Mouse (Mus musculus) cerebellum, adult 2 months (tissue): Measurements from ENCODE around the gene Plxna2. TPM values are rescaled to one million over a fixed set of nuclear protein-coding genes. Genes with fewer than 3 reads are reported as not detected.

Experiments
- DNase-seq, 2 experiments: peaks; one replicate each; pipeline ENCODE4 v3.0.0; 2021
- H3K27ac ChIP-seq: fragments of 200-500 bp; 2 replicates; pipeline ENCODE4 v1.5.1; 2012; ENCODE audit warnings: low read length, control low read depth, inconsistent platforms; ENCODE audit not compliant: insufficient read depth
- H3K27me3 ChIP-seq: fragments of 200-500 bp; 2 replicates; pipeline ENCODE4 v1.6.1; 2012; ENCODE audit warnings: inconsistent platforms, mild to moderate bottlenecking, low read length, moderate library complexity; ENCODE audit not compliant: control insufficient read depth, insufficient read depth
- H3K4me1 ChIP-seq: fragments of 200-500 bp; 2 replicates; pipeline ENCODE4 v1.6.1; 2011; ENCODE audit warnings: low read length; ENCODE audit not compliant: control insufficient read depth, insufficient read depth
- H3K4me3 ChIP-seq: fragments of 200-500 bp; replicated peaks from 2 replicates; pipeline ENCODE3; 2011; ENCODE audit warnings: mild to moderate bottlenecking, low read depth, low read length, control low read depth; ENCODE audit not compliant: insufficient read depth
- CTCF ChIP-seq: fragments of 200-500 bp; IDR thresholded peaks from 2 replicates; pipeline ENCODE4 v1.5.1; 2011; ENCODE audit warnings: low read depth, mild to moderate bottlenecking, control low read depth, low read length, moderate library complexity, borderline replicate concordance; ENCODE audit not compliant: insufficient read depth
- POLR2A ChIP-seq: fragments of 200-500 bp; IDR thresholded peaks from 2 replicates; pipeline ENCODE4 v1.6.1; 2011; ENCODE audit warnings: low read length, control low read depth, borderline replicate concordance; ENCODE audit not compliant: insufficient read depth
- WGBS: fragments of 180-500 bp; shearing (Covaris S2); methylation state at CpG from one replicate; pipeline ENCODE4 v1.1.7; 2018; 5-methylcytosine and 5-hydroxymethylcytosine counted together
- polyA plus RNA-seq: library from polyadenylated mRNA; depleted of rRNA; stranded (reverse); fragments of >200 nt; gene quantifications from 2 replicates; pipeline ENCODE4 v1.2.3, GENCODE M21; 2012; rRNA removed

The Plxna2 gene
- polyA plus RNA-seq: 18.0 and 20.7 TPM in 2 replicates

DNA sequence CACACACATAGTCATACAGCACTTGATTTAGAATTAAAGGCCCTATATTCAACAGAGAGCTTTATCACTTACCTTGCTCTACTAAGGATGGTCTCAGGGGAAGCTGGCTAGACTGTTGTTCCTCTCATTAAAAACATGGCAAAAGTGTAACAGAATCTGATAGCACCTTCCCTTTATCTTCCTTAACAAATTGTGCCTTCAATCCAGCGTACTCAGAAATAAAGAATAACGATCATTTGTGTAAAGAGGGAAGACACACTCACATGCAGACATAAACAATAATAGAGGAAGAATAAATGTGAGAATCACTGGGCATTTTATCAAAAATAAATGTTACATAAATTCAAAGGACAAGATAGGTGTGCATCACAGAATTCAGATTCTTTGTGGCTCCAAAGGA, at the start of gene Plxna2:
Gene Plxna2, plus strand, starts transcription at position 301 of the 400 bp plus-strand sequence.
- Histone ChIP-seq H3K27me3 (no peaks in the 10 kb centered on the region), H3K4me1 (peaks cover 11% of the 10 kb centered on the region), H3K4me3 (peak within 1 kb of the TSS; percentile 84), H3K27ac (no peak within 1 kb of the TSS)
- no peak for DNase-seq
- WGBS: over 99% methylated on average over 2 of the region's 2 CpGs
- TF ChIP-seq POLR2A (no peak), CTCF (no peak)

DNA sequence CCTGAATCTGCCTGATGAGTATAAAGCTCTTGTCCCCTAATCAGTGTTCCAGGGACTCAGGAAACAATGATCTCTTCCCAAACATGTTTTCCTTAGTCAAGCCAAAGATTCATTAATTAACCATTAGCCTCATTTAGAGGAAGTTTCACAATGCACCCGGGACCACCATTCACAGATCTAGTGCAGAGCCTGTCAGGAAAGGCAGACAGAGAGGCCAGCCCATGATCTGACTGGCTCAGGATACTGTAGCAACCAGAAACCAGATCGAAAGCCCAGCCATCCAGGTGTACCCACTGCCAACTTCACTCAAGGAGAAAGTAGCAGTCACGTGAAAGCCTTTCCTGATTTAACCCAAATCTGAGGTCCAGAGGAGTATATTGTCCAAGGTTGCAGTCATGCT, 44.1 kb upstream of the Plxna2 start:
- 61% methylated on average over 3 of the region's 3 CpGs for WGBS
- Histone ChIP-seq H3K4me3 (no peak overlapping the region), H3K27me3 (no peaks in the 10 kb centered on the region), H3K4me1 (peaks cover 12% of the 10 kb centered on the region), H3K27ac (no peak overlapping the region)
- DNase-seq: no peak
- TF ChIP-seq POLR2A (no peak), CTCF (no peak)

DNA sequence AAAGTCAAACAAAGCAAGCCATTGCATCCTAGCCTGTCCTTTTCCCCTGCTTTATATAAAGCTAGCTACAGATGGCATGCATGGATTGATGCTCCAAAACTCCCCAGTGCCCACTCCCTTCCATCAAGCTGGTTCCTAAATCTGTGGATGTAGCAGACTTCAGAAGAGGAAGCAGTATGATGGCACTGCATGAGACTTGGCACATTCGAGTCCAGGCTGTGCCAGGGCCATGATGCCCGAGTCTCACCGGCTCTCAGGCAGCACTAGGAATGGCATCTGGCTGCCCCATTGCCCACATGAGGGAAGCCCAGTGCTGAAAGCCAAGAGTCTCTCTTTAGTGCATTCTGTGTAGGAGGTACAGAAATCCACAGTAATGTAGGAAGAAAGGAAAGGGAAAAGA, 39.7 kb upstream of the Plxna2 start:
- no peak for TF ChIP-seq POLR2A
- peak; percentile 23; the same call in 1 of the 2 replicates for TF ChIP-seq CTCF
- peak; percentile 93 to 98 for DNase-seq
- Histone ChIP-seq H3K27me3 (no peaks in the 10 kb centered on the region), H3K4me3 (no peak overlapping the region), H3K4me1 (peaks cover 12% of the 10 kb centered on the region), H3K27ac (no peak overlapping the region; the same call in 1 of the 2 replicates)
- WGBS: 10% methylated on average over 3 of the region's 3 CpGs

DNA sequence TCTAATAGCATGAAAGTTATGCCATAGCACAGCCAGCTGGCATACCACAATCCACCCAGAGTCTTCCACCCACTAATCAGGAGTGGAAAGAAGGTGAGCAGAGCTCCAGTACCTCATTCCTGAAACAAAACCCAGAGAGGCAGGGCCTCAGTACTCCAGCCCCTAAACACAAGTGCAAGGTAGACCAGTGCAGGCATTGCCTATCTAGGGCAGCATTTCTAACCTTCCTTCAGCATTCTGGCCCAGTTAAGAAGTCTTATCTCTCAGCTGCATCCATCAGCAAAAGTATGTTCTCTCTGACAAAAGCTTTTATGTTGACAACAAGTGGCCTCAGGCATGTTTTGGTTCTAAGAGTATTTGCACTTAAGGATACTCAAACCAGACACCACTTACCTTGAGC, 37.5 kb upstream of the Plxna2 start:
- Histone ChIP-seq H3K27me3 (no peaks in the 10 kb centered on the region), H3K4me3 (no peak overlapping the region), H3K4me1 (peaks cover 8% of the 10 kb centered on the region), H3K27ac (no peak overlapping the region)
- DNase-seq: no peak
- TF ChIP-seq POLR2A (no peak), CTCF (no peak)

DNA sequence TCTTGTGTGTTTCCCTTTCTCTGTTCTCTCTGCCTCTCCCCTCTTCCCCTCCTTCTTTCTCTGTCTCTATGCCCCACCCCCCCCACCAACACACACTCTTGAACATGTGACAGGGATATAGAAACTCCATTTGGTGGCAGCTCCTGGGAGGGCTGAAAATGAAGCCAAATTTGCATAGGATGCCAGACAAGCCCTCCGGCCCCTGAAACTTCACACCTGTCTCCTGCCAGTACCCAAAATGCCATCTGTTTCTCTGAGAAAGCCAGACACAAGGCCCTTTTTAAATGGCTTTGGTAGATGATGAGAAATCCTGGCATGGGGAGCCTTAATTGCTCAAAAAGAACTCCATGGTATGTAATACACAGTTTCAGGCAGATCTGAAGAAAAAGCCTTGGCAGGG, 31.3 kb upstream of the Plxna2 start:
- TF ChIP-seq POLR2A: no peak
- TF ChIP-seq CTCF: no peak
- WGBS: 11% methylated on average over 1 of the region's 1 CpGs
- DNase-seq: peak; percentile 72 to 87
- Histone ChIP-seq H3K27me3 (no peaks in the 10 kb centered on the region), H3K27ac (no peak overlapping the region), H3K4me3 (no peak overlapping the region), H3K4me1 (peaks cover 29% of the 10 kb centered on the region)

- Histone ChIP-seq H3K4me1 (peaks cover 29% of the 10 kb centered on the region), H3K27me3 (no peaks in the 10 kb centered on the region), H3K4me3 (no peak overlapping the region), H3K27ac (no peak overlapping the region)
- DNase-seq: peak; percentile 41 to 60
- no peak for TF ChIP-seq CTCF
- TF ChIP-seq POLR2A: no peak
Measured at GRCm38 (mm10) chr1:194587532-194587931, 30.5 kb upstream of the Plxna2 start.

DNA sequence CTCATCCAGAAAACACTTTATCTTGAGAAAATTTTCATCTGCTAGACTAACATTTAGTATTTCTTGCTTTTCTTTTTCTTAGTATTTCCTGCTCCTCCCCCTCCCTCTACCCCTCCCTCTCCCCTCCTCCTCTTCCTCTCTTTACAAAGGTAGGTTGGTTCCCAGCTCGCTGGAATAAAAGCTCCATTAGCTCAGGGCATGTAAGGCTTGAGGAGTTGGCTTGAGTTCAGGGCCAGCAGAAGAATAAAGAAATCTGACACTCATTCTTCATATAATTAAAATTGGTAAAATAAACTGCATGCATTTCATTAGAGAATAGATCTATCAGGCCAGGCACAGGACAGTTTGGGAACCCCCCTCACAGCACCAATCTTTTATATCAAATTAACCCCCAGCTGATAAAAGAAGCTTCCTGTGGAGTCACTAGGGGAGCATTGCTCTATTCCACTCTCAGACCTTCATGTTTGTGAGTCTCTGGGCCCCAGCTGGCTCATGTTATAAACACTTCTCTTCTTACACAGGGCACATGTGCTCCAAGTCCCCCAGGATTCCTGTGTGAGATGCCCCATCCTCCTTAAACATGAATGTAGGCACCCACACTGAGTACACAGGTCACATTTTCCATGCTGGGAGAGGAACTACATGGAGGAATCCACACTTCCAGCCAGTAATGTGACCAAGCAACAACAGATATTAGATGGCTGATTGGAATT, 29.9 kb upstream of the Plxna2 start:
- Histone ChIP-seq H3K4me1 (peaks cover 29% of the 10 kb centered on the region), H3K27ac (no peak overlapping the region), H3K4me3 (no peak overlapping the region), H3K27me3 (no peaks in the 10 kb centered on the region)
- DNase-seq: no peak
- 57% methylated on average over 1 of the region's 1 CpGs for WGBS
- TF ChIP-seq CTCF: no peak
- TF ChIP-seq POLR2A: no peak

GRCm38 (mm10) chr1:194588711-194589451, 29.1 kb upstream of the Plxna2 start:
- Histone ChIP-seq H3K27me3 (no peaks in the 10 kb centered on the region), H3K27ac (no peak overlapping the region), H3K4me1 (peaks cover 29% of the 10 kb centered on the region), H3K4me3 (no peak overlapping the region)
- TF ChIP-seq POLR2A (no peak), CTCF (no peak)
- WGBS: 37% methylated on average over 1 of the region's 1 CpGs
- peak; percentile 65 to 72 for DNase-seq
